Mouse (Mus musculus): ENCODE measurements around the gene Rabep2.
"Not testable (repeated sequence)": the region's sequence is repeated elsewhere in the genome, so short reads cannot be mapped to it uniquely, and the experiment has no call there.

Rabep2 gene

GRCm38 (mm10) chr7:126428631-126429502 is at the start of gene Rabep2:
Gene Rabep2 (plus strand): TSS chr7:126428759.
- DNase-seq (ENCODE audit: low spot score): peak; percentile 99

- DNase-seq (ENCODE audit: low spot score): no peak
Measured at GRCm38 (mm10) chr7:126383565-126383964, 45.0 kb upstream of the Rabep2 start.

- no peak for DNase-seq (ENCODE audit: low spot score)
Measured at GRCm38 (mm10) chr7:126388185-126388584, 40.4 kb upstream of the Rabep2 start.

- not testable (repeated sequence) for DNase-seq (ENCODE audit: low spot score)
Measured at GRCm38 (mm10) chr7:126392086-126392884, 36.3 kb upstream of the Rabep2 start.

GRCm38 (mm10) chr7:126396298-126397119 is 32.0 kb upstream of the Rabep2 start, which contains the start of gene Nfatc2ip:
Gene Nfatc2ip (minus strand): TSS chr7:126396737.
- peak; percentile 79 for DNase-seq (ENCODE audit: low spot score)

GRCm38 (mm10) chr7:126397221-126397620 is 31.3 kb upstream of the Rabep2 start:
- DNase-seq (ENCODE audit: low spot score): no peak

- no peak for DNase-seq (ENCODE audit: low spot score)
Measured at GRCm38 (mm10) chr7:126397822-126398221, 30.7 kb upstream of the Rabep2 start.

- peak; percentile 37 for DNase-seq (ENCODE audit: low spot score)
Measured at GRCm38 (mm10) chr7:126399548-126399947, 29.0 kb upstream of the Rabep2 start.

GRCm38 (mm10) chr7:126402518-126402917 is 26.0 kb upstream of the Rabep2 start:
- not testable (repeated sequence) for DNase-seq (ENCODE audit: low spot score)

- no peak for DNase-seq (ENCODE audit: low spot score)
Measured at GRCm38 (mm10) chr7:126408686-126409085, 19.9 kb upstream of the Rabep2 start.

GRCm38 (mm10) chr7:126411061-126411460 is 17.5 kb upstream of the Rabep2 start:
- no peak for DNase-seq (ENCODE audit: low spot score)

- DNase-seq (ENCODE audit: low spot score): no peak
Measured at GRCm38 (mm10) chr7:126414725-126415124, 13.8 kb upstream of the Rabep2 start, which contains the start of gene Cd19. Gene Cd19 (minus strand): TSS chr7:126414889.

- DNase-seq (ENCODE audit: low spot score): no peak
Measured at GRCm38 (mm10) chr7:126416615-126417014, 11.9 kb upstream of the Rabep2 start.

- no peak for DNase-seq (ENCODE audit: low spot score)
Measured at GRCm38 (mm10) chr7:126417045-126417444, 11.5 kb upstream of the Rabep2 start.

- DNase-seq (ENCODE audit: low spot score): no peak
Measured at GRCm38 (mm10) chr7:126417606-126418005, 11.0 kb upstream of the Rabep2 start.

- no peak for DNase-seq (ENCODE audit: low spot score)
Measured at GRCm38 (mm10) chr7:126418496-126418895, 10.1 kb upstream of the Rabep2 start.

- DNase-seq (ENCODE audit: low spot score): no peak
Measured at GRCm38 (mm10) chr7:126421756-126422155, 6.8 kb upstream of the Rabep2 start.

- no peak for DNase-seq (ENCODE audit: low spot score)
Measured at GRCm38 (mm10) chr7:126424161-126424560, 4.4 kb upstream of the Rabep2 start.

GRCm38 (mm10) chr7:126427323-126427860 is 1.2 kb upstream of the Rabep2 start:
- DNase-seq (ENCODE audit: low spot score): no peak

GRCm38 (mm10) chr7:126428154-126428553 is 405 bp upstream of the Rabep2 start:
- DNase-seq (ENCODE audit: low spot score): no peak

GRCm38 (mm10) chr7:126429503-126429898 is 942 bp downstream of the Rabep2 start:
- DNase-seq (ENCODE audit: low spot score): no peak

GRCm38 (mm10) chr7:126430167-126430566 is 1.6 kb downstream of the Rabep2 start:
- DNase-seq (ENCODE audit: low spot score): no peak

Data from ovary, postnatal 10 days (tissue).